Mouse (Mus musculus): Measurements from ENCODE around the gene Disp1. TPM values are rescaled to one million over a fixed set of nuclear protein-coding genes. Genes with fewer than 3 reads are reported as not detected.

Disp1 gene
- polyA plus RNA-seq, 1 experiment from 2014 or later, result 11.2 TPM

DNA sequence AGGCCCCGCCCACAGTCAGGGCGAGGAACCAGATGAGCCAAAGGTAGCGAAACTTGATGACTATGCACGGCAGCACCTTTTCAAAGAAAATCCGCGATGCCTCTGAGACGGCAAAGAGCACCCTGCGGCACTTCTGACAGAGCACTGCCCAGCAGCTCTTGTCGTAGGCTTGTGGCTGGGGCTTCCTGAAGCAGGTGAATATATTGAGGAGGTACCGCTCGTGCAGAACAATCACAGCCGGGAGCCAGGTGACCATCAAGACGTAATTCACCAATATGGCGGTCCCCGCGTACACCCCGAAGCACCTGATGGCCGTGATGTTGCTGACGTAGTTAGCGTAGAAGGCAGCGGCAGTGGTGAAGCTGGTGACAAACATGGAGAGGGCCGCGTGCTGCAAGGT lies 132.7 kb downstream of the Disp1 start:
- Histone ChIP-seq H3K9me3 (ENCODE audit: control insufficient read depth, low read length) (no peaks in the 10 kb centered on the region), H3K27me3 (ENCODE audit: control insufficient read depth, insufficient read depth, low read length) (no peaks in the 10 kb centered on the region), H3K9ac (ENCODE audit: low read depth, low read length) (no peak overlapping the region), H3K4me2 (replicated peaks; ENCODE audit: low read depth, low read length) (no peak overlapping the region), H3K4me1 (replicated peaks; ENCODE audit: control insufficient read depth, insufficient read depth, low read length) (no peaks in the 10 kb centered on the region), H3K36me3 (ENCODE audit: control insufficient read depth, insufficient read depth, low read length) (peaks cover 11% of the 10 kb centered on the region), H3K4me3 (ENCODE audit: low read depth, low read length) (no peak overlapping the region), H3K27ac (ENCODE audit: low read depth, low read length) (no peak overlapping the region)
- ATAC-seq (ENCODE audit: low FRiP score) (no peak), DNase-seq (ENCODE audit: low spot score) (no peak)
- WGBS, result 98% methylated on average over 23 of the region's 23 CpGs

DNA sequence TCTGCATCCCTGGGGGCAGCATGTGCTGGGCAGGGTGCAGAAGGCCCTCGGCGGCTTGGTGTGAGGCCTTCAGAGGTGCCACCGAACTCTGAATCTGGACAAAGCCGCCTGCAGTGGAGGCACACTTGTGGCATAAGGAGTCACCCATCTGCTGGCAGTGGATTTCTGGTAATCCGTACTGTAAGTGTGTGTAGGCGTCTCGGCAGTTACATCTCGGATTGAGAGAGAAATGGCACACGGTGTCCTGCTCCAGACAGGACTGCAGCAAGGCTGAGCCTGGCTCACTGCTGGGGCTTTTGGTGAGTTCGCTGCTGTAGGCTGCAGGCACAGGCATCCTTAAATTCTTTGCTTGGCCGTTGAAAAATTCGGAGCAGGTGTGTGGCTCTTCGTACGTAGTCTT lies 134.5 kb downstream of the Disp1 start:
- ATAC-seq (ENCODE audit: low FRiP score) (no peak), DNase-seq (ENCODE audit: low spot score) (no peak)
- 95% methylated on average over 14 of the region's 14 CpGs for WGBS
- Histone ChIP-seq H3K4me3 (ENCODE audit: low read depth, low read length) (no peak overlapping the region), H3K27me3 (ENCODE audit: control insufficient read depth, insufficient read depth, low read length) (no peaks in the 10 kb centered on the region), H3K4me2 (replicated peaks; ENCODE audit: low read depth, low read length) (no peak overlapping the region), H3K27ac (ENCODE audit: low read depth, low read length) (no peak overlapping the region), H3K9me3 (ENCODE audit: control insufficient read depth, low read length) (no peaks in the 10 kb centered on the region), H3K9ac (ENCODE audit: low read depth, low read length) (no peak overlapping the region), H3K4me1 (replicated peaks; ENCODE audit: control insufficient read depth, insufficient read depth, low read length) (no peaks in the 10 kb centered on the region), H3K36me3 (ENCODE audit: control insufficient read depth, insufficient read depth, low read length) (peaks cover 11% of the 10 kb centered on the region)

DNA sequence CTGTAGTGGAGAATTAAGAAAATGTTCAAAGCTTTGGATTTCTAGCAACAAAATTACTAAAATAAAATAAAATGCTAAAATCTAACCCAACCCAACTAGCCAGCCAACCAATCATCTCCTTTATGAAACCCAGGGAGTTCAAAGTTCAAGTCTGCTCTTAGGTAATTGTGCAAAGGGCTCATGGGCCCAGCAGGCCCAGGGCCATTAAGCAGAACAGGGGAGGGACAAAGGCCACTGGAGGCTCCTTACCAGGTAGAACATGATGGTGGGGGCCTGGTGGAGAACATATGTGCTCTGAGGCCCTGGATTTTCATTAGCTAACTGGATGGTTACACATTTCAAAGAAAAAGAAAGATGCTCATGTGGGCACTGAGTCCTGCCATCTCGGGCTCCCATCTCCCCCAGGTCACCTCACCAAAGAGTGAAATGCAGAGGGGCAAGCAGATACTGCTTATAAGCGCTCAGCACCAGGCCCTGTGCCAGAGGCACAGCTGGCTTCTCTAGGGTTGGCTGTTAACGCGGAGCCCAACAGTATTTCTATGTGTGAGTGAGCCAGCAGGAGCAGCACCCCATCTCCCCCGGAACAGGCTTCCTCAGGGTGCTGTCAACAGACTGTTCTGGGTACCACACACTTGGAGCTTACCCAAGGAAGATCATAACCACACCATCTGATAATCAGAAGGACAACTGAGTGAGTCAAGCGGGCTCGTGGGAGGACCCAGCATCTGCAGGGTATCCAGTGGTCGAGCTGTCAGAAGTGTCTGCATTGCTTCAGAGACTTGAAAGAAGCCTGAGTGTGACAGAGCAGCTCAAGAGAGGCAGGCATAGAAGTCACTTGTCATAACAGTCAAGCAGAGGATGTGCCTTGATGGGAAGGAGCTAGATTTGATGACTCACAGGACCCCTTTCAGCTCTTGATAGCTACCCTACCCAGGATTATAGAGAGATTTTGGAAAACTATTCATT lies 137.0 kb downstream of the Disp1 start:
- no peak overlapping the region for H3K9ac ChIP-seq (ENCODE audit: low read depth, low read length)
- DNase-seq (ENCODE audit: low spot score), result no peak
- H3K4me1 ChIP-seq (replicated peaks; ENCODE audit: control insufficient read depth, insufficient read depth, low read length), result no peaks in the 10 kb centered on the region
- H3K27me3 ChIP-seq (ENCODE audit: control insufficient read depth, insufficient read depth, low read length), result no peaks in the 10 kb centered on the region
- no peak overlapping the region for H3K4me2 ChIP-seq (replicated peaks; ENCODE audit: low read depth, low read length)
- no peak overlapping the region for H3K4me3 ChIP-seq (ENCODE audit: low read depth, low read length)
- 91% methylated on average over 8 of the region's 8 CpGs for WGBS
- H3K27ac ChIP-seq (ENCODE audit: low read depth, low read length), result no peak overlapping the region
- ATAC-seq (ENCODE audit: low FRiP score), result no peak
- no peaks in the 10 kb centered on the region for H3K9me3 ChIP-seq (ENCODE audit: control insufficient read depth, low read length)
- H3K36me3 ChIP-seq (ENCODE audit: control insufficient read depth, insufficient read depth, low read length), result peaks cover 10% of the 10 kb centered on the region

DNA sequence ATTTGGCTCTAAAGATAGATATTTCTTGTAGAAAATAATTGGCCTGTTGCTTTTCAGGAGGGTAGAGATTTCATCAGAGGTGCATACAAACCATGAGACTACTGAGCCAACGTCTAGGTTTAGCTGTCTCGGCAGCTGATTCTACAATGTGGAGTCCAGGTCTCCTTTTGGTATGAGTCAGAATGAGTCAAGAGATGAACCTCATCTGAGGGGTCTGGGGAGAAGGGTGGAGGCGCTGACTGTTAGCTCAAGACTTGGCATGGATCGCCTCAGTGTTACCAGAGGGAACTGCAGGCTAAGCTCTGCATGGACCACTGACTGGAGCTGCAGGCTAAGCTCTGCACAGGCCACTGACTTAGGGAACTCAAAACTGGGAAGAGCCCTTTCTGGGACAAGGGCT lies 138.9 kb downstream of the Disp1 start:
- DNase-seq (ENCODE audit: low spot score) (no peak), ATAC-seq (ENCODE audit: low FRiP score) (no peak)
- Histone ChIP-seq H3K36me3 (ENCODE audit: control insufficient read depth, insufficient read depth, low read length) (no peaks in the 10 kb centered on the region), H3K9ac (ENCODE audit: low read depth, low read length) (no peak overlapping the region), H3K4me2 (replicated peaks; ENCODE audit: low read depth, low read length) (no peak overlapping the region), H3K4me3 (ENCODE audit: low read depth, low read length) (no peak overlapping the region), H3K27ac (ENCODE audit: low read depth, low read length) (no peak overlapping the region), H3K9me3 (ENCODE audit: control insufficient read depth, low read length) (no peaks in the 10 kb centered on the region), H3K4me1 (replicated peaks; ENCODE audit: control insufficient read depth, insufficient read depth, low read length) (no peaks in the 10 kb centered on the region), H3K27me3 (ENCODE audit: control insufficient read depth, insufficient read depth, low read length) (no peaks in the 10 kb centered on the region)
- 87% methylated on average over 4 of the region's 4 CpGs for WGBS

DNA sequence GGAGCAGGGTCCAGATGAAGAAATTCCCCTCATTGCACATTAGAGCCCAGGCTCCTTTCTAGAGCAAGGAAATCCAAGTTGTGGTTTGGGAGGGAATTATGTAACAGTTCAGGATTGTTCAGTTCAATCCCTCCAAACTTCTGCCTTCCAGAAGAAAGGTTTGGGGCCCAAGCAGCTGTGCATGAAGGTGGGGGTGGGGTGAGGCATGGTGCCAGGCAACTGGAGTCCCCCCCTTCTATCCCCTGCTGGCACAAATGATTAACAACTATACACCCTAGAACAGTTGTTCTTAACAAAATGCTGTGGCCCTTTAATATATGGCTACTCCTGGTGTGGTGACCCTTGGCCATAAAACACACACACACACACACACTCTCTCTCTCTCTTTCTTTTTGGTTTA lies 140.2 kb downstream of the Disp1 start:
- no peak overlapping the region for H3K9ac ChIP-seq (ENCODE audit: low read depth, low read length)
- no peak overlapping the region for H3K4me2 ChIP-seq (replicated peaks; ENCODE audit: low read depth, low read length)
- H3K36me3 ChIP-seq (ENCODE audit: control insufficient read depth, insufficient read depth, low read length), result no peaks in the 10 kb centered on the region
- no peak for ATAC-seq (ENCODE audit: low FRiP score)
- H3K4me1 ChIP-seq (replicated peaks; ENCODE audit: control insufficient read depth, insufficient read depth, low read length), result no peaks in the 10 kb centered on the region
- no peak for DNase-seq (ENCODE audit: low spot score)
- no peaks in the 10 kb centered on the region for H3K9me3 ChIP-seq (ENCODE audit: control insufficient read depth, low read length)
- no peak overlapping the region for H3K4me3 ChIP-seq (ENCODE audit: low read depth, low read length)
- H3K27ac ChIP-seq (ENCODE audit: low read depth, low read length), result no peak overlapping the region
- no peaks in the 10 kb centered on the region for H3K27me3 ChIP-seq (ENCODE audit: control insufficient read depth, insufficient read depth, low read length)

DNA sequence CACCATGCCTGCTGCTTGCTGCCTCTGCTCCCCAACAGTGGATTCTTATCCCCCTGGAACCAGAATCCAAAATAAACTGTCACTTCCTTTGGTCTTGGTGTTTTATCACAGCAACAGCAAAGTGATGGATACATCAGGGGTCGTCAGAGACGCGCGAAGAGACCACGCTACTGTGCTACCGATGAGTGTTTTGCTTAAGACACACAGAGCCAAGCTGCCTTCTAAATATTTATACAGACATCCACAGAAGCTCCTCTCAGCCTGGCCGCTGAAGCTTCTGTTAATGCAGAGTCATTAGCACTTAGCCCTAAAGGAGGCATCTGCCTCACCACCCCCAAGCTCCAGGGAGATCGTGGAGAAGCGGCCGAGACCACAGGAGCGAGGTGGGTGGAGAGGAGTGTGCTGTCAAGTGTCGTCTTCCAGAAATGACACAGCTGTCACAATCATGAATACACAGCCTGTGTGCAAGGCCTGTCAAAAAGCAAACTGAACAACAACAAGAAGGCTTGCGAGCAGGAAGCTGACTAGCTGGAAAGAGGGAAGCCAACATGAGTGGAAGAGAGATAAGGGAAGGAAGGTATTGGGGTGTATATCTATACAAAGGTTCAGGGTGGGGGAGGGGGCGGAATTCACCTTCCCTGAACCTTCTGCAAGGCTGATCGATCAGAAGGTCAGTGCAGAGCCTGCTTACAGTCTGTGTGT lies 146.1 kb downstream of the Disp1 start:
- Histone ChIP-seq H3K27ac (ENCODE audit: low read depth, low read length) (peak overlapping the region; percentile 3; the same call in 1 of the 2 replicates), H3K36me3 (ENCODE audit: control insufficient read depth, insufficient read depth, low read length) (no peaks in the 10 kb centered on the region), H3K4me2 (replicated peaks; ENCODE audit: low read depth, low read length) (no peak overlapping the region), H3K4me3 (ENCODE audit: low read depth, low read length) (no peak overlapping the region), H3K9me3 (ENCODE audit: control insufficient read depth, low read length) (no peaks in the 10 kb centered on the region), H3K4me1 (replicated peaks; ENCODE audit: control insufficient read depth, insufficient read depth, low read length) (no peaks in the 10 kb centered on the region), H3K27me3 (ENCODE audit: control insufficient read depth, insufficient read depth, low read length) (no peaks in the 10 kb centered on the region), H3K9ac (ENCODE audit: low read depth, low read length) (no peak overlapping the region)
- ATAC-seq (ENCODE audit: low FRiP score) (no peak), DNase-seq (ENCODE audit: low spot score) (no peak)
- 59% methylated on average over 15 of the region's 15 CpGs for WGBS

DNA sequence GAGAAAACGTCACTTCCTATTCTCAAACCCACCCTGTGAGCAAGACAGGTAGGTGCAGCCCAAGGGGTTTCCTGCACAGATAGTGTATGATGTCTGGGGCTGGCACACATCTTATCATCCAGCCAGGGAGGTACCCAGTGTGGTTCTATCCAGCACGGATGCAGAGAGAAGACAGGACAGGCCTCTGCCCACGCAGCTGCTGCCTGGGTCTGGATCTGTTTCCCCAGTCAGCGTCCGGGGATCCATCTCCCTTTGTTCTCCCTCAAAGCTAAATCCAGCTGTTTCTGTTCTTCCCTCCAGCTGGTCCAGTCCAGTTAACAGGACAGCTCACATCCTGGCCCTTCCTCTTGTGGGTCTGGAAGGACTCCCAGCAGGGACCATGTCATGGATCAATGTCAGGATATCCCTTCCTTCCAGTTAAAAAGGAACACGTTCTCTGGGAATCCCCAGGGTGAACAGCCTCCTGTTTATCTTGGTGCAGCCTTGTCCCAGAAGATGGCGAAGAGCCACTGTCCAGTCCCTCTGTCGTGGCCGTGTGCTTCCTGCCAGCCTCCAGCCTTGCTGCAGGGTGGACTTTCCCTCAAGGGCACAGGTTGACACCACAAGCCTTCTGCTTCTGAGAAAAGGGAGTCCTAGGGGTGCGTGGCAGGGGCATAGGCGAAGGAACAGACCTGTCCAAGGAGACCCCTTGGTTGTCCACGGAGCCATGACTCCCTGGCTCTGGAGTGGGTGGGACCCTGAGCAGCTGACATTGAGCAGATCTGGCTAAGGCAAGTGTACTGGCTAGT lies 148.9 kb downstream of the Disp1 start:
- ATAC-seq (ENCODE audit: low FRiP score) (no peak), DNase-seq (ENCODE audit: low spot score) (no peak)
- Histone ChIP-seq H3K9ac (ENCODE audit: low read depth, low read length) (no peak overlapping the region), H3K4me1 (replicated peaks; ENCODE audit: control insufficient read depth, insufficient read depth, low read length) (no peaks in the 10 kb centered on the region), H3K27ac (ENCODE audit: low read depth, low read length) (no peak overlapping the region), H3K36me3 (ENCODE audit: control insufficient read depth, insufficient read depth, low read length) (no peaks in the 10 kb centered on the region), H3K4me2 (replicated peaks; ENCODE audit: low read depth, low read length) (no peak overlapping the region), H3K27me3 (ENCODE audit: control insufficient read depth, insufficient read depth, low read length) (no peaks in the 10 kb centered on the region), H3K9me3 (ENCODE audit: control insufficient read depth, low read length) (no peaks in the 10 kb centered on the region), H3K4me3 (ENCODE audit: low read depth, low read length) (no peak overlapping the region)
- WGBS, result 68% methylated on average over 12 of the region's 12 CpGs

- no peaks in the 10 kb centered on the region for H3K27me3 ChIP-seq (ENCODE audit: control insufficient read depth, insufficient read depth, low read length)
- no peaks in the 10 kb centered on the region for H3K9me3 ChIP-seq (ENCODE audit: control insufficient read depth, low read length)
- no peak overlapping the region for H3K27ac ChIP-seq (ENCODE audit: low read depth, low read length)
- H3K4me2 ChIP-seq (replicated peaks; ENCODE audit: low read depth, low read length), result no peak overlapping the region
- H3K4me3 ChIP-seq (ENCODE audit: low read depth, low read length), result no peak overlapping the region
- ATAC-seq (ENCODE audit: low FRiP score) (no peak), DNase-seq (ENCODE audit: low spot score) (no peak)
- H3K4me1 ChIP-seq (replicated peaks; ENCODE audit: control insufficient read depth, insufficient read depth, low read length), result no peaks in the 10 kb centered on the region
- H3K9ac ChIP-seq (ENCODE audit: low read depth, low read length), result no peak overlapping the region
- no peaks in the 10 kb centered on the region for H3K36me3 ChIP-seq (ENCODE audit: control insufficient read depth, insufficient read depth, low read length)
- WGBS, result 83% methylated on average over 8 of the region's 8 CpGs
Measured at GRCm38 (mm10) chr1:183069954-183070649, 151.2 kb downstream of the Disp1 start.
